Mouse (Mus musculus): ENCODE data around the gene Ttc39b.

GRCm38 (mm10) chr4:83264832-83265231 lies 59.2 kb downstream of the Ttc39b start:
- no peak for TF ChIP-seq CTCF (IDR thresholded peaks at IDR 0.05; ENCODE audit: extremely low read depth, insufficient read length, insufficient replicate concordance, low read depth, low read length)
- TF ChIP-seq POLR2A (IDR thresholded peaks at IDR 0.05; ENCODE audit: low read depth, low read length), result no peak

All from small intestine, adult 2 months (tissue).